Mouse (Mus musculus): ENCODE measurements around the gene Gas6. TPM values are rescaled to one million over a fixed set of nuclear protein-coding genes. Genes with fewer than 3 reads are reported as not detected.

Gene Gas6
- polyA plus RNA-seq, 1 experiment from 2014 or later, result 13.8 TPM

- DNase-seq (ENCODE audit: low spot score), result no peak
- H3K27me3 ChIP-seq (ENCODE audit: insufficient read depth, poor library complexity, severe bottlenecking), result 0 out of 2 replicates have a peak, but pooled peaks cover under 1% of the 10 kb centered on the region
- no peaks in the 10 kb centered on the region for H3K4me1 ChIP-seq
- H3K4me3 ChIP-seq, result no peak overlapping the region
- H3K27ac ChIP-seq, result no peak overlapping the region
- no peaks in the 10 kb centered on the region for H3K36me3 ChIP-seq
- H3K9me3 ChIP-seq, result no peaks in the 10 kb centered on the region
- WGBS, result 82% methylated on average over 3 of the region's 3 CpGs
Observed at GRCm38 (mm10) chr8:13501221-13501620, 6.9 kb upstream of the Gas6 start.

- 46% methylated on average over 11 of the region's 11 CpGs for WGBS
- DNase-seq (ENCODE audit: low spot score), result no peak
Observed at GRCm38 (mm10) chr8:13493011-13493410, 1.3 kb downstream of the Gas6 start.

GRCm38 (mm10) chr8:13492198-13492995, 1.9 kb downstream of the Gas6 start:
- H3K27me3 ChIP-seq (ENCODE audit: insufficient read depth, poor library complexity, severe bottlenecking), result peaks cover 51% of the 10 kb centered on the region
- H3K9me3 ChIP-seq, result no peaks in the 10 kb centered on the region
- peaks cover 48% of the 10 kb centered on the region for H3K4me1 ChIP-seq
- no peak for DNase-seq (ENCODE audit: low spot score)
- 36% methylated on average over 9 of the region's 9 CpGs for WGBS
- H3K27ac ChIP-seq, result no peak overlapping the region
- peak overlapping the region; percentile 70 for H3K4me3 ChIP-seq
- no peaks in the 10 kb centered on the region for H3K36me3 ChIP-seq

More at GRCm38 (mm10) chr8:13493011-13493410, 1.3 kb downstream of the Gas6 start:
- Histone ChIP-seq H3K9me3 (no peaks in the 10 kb centered on the region), H3K4me1 (peaks cover 48% of the 10 kb centered on the region), H3K27ac (no peak overlapping the region), H3K36me3 (no peaks in the 10 kb centered on the region), H3K27me3 (ENCODE audit: insufficient read depth, poor library complexity, severe bottlenecking) (peaks cover 51% of the 10 kb centered on the region), H3K4me3 (peak overlapping the region; percentile 70)

- Histone ChIP-seq H3K27ac (no peak overlapping the region), H3K27me3 (ENCODE audit: insufficient read depth, poor library complexity, severe bottlenecking) (peaks cover 51% of the 10 kb centered on the region), H3K9me3 (no peaks in the 10 kb centered on the region), H3K36me3 (no peaks in the 10 kb centered on the region), H3K4me3 (no peak overlapping the region), H3K4me1 (peaks cover 50% of the 10 kb centered on the region)
- 78% methylated on average over 14 of the region's 14 CpGs for WGBS
- no peak for DNase-seq (ENCODE audit: low spot score)
Observed at GRCm38 (mm10) chr8:13491491-13492010, 2.7 kb downstream of the Gas6 start.

GRCm38 (mm10) chr8:13489986-13490910, 4.0 kb downstream of the Gas6 start:
- H3K4me1 ChIP-seq, result peaks cover 51% of the 10 kb centered on the region
- no peaks in the 10 kb centered on the region for H3K9me3 ChIP-seq
- no peak for DNase-seq (ENCODE audit: low spot score)
- H3K27ac ChIP-seq, result no peak overlapping the region
- 14% methylated on average over 13 of the region's 13 CpGs for WGBS
- peaks cover 42% of the 10 kb centered on the region for H3K27me3 ChIP-seq (ENCODE audit: insufficient read depth, poor library complexity, severe bottlenecking)
- H3K36me3 ChIP-seq, result no peaks in the 10 kb centered on the region
- H3K4me3 ChIP-seq, result no peak overlapping the region

- Histone ChIP-seq H3K9me3 (no peaks in the 10 kb centered on the region), H3K4me3 (no peak overlapping the region), H3K36me3 (no peaks in the 10 kb centered on the region), H3K27me3 (ENCODE audit: insufficient read depth, poor library complexity, severe bottlenecking) (peaks cover 33% of the 10 kb centered on the region), H3K4me1 (peaks cover 47% of the 10 kb centered on the region), H3K27ac (0 out of 2 replicates have a peak overlapping the region, but pooled peaks have one; percentile 3)
- DNase-seq (ENCODE audit: low spot score), result no peak
- 74% methylated on average over 3 of the region's 3 CpGs for whole genome bisulfite sequencing
Observed at GRCm38 (mm10) chr8:13489351-13489750, 4.9 kb downstream of the Gas6 start.

GRCm38 (mm10) chr8:13483191-13483590, 11.1 kb downstream of the Gas6 start:
- Histone ChIP-seq H3K4me3 (no peak overlapping the region), H3K27me3 (ENCODE audit: insufficient read depth, poor library complexity, severe bottlenecking) (peaks cover 5% of the 10 kb centered on the region; the same call in 1 of the 2 replicates), H3K4me1 (peaks cover 3% of the 10 kb centered on the region; the same call in 1 of the 2 replicates), H3K27ac (no peak overlapping the region), H3K9me3 (no peaks in the 10 kb centered on the region), H3K36me3 (0 out of 2 replicates have a peak, but pooled peaks cover 3% of the 10 kb centered on the region)
- no peak for DNase-seq (ENCODE audit: low spot score)
- WGBS, result 72% methylated on average over 5 of the region's 5 CpGs

- WGBS, result 71% methylated on average over 2 of the region's 2 CpGs
- Histone ChIP-seq H3K4me1 (peaks cover 3% of the 10 kb centered on the region; the same call in 1 of the 2 replicates), H3K4me3 (no peak overlapping the region), H3K9me3 (no peaks in the 10 kb centered on the region), H3K36me3 (0 out of 2 replicates have a peak, but pooled peaks cover 3% of the 10 kb centered on the region), H3K27ac (no peak overlapping the region), H3K27me3 (ENCODE audit: insufficient read depth, poor library complexity, severe bottlenecking) (peaks cover 6% of the 10 kb centered on the region; the same call in 1 of the 2 replicates)
- DNase-seq (ENCODE audit: low spot score), result no peak
Observed at GRCm38 (mm10) chr8:13482101-13482801, 12.0 kb downstream of the Gas6 start.

- Histone ChIP-seq H3K4me3 (no peak overlapping the region), H3K27me3 (ENCODE audit: insufficient read depth, poor library complexity, severe bottlenecking) (peaks cover 6% of the 10 kb centered on the region; the same call in 1 of the 2 replicates), H3K36me3 (0 out of 2 replicates have a peak, but pooled peaks cover 3% of the 10 kb centered on the region), H3K9me3 (no peaks in the 10 kb centered on the region), H3K27ac (no peak overlapping the region), H3K4me1 (peaks cover 1% of the 10 kb centered on the region; the same call in 1 of the 2 replicates)
- no peak for DNase-seq (ENCODE audit: low spot score)
- WGBS, result 80% methylated on average over 3 of the region's 3 CpGs
Observed at GRCm38 (mm10) chr8:13481596-13481995, 12.7 kb downstream of the Gas6 start.

- H3K27ac ChIP-seq, result no peak overlapping the region
- no peaks in the 10 kb centered on the region for H3K9me3 ChIP-seq
- 0 out of 2 replicates have a peak, but pooled peaks cover 3% of the 10 kb centered on the region for H3K36me3 ChIP-seq
- 72% methylated on average over 7 of the region's 7 CpGs for WGBS
- no peak for DNase-seq (ENCODE audit: low spot score)
- no peak overlapping the region for H3K4me3 ChIP-seq
- peaks cover 6% of the 10 kb centered on the region; the same call in 1 of the 2 replicates for H3K27me3 ChIP-seq (ENCODE audit: insufficient read depth, poor library complexity, severe bottlenecking)
- no peaks in the 10 kb centered on the region for H3K4me1 ChIP-seq
Observed at GRCm38 (mm10) chr8:13481089-13481554, 13.2 kb downstream of the Gas6 start.

- H3K27ac ChIP-seq, result no peak overlapping the region
- H3K36me3 ChIP-seq, result 0 out of 2 replicates have a peak, but pooled peaks cover 3% of the 10 kb centered on the region
- H3K4me3 ChIP-seq, result no peak overlapping the region
- H3K4me1 ChIP-seq, result peaks cover 8% of the 10 kb centered on the region; the same call in 1 of the 2 replicates
- H3K9me3 ChIP-seq, result no peaks in the 10 kb centered on the region
- H3K27me3 ChIP-seq (ENCODE audit: insufficient read depth, poor library complexity, severe bottlenecking), result peaks cover 6% of the 10 kb centered on the region; the same call in 1 of the 2 replicates
- DNase-seq (ENCODE audit: low spot score), result no peak
- 52% methylated on average over 9 of the region's 9 CpGs for WGBS
Observed at GRCm38 (mm10) chr8:13475892-13476291, 18.4 kb downstream of the Gas6 start.

GRCm38 (mm10) chr8:13472284-13472683, 22.0 kb downstream of the Gas6 start:
- Histone ChIP-seq H3K4me3 (no peak overlapping the region), H3K27ac (peak overlapping the region; percentile 30; the same call in 1 of the 2 replicates), H3K4me1 (peaks cover 12% of the 10 kb centered on the region), H3K36me3 (peaks cover 4% of the 10 kb centered on the region; the same call in 1 of the 2 replicates), H3K9me3 (no peaks in the 10 kb centered on the region), H3K27me3 (ENCODE audit: insufficient read depth, poor library complexity, severe bottlenecking) (0 out of 2 replicates have a peak, but pooled peaks cover 4% of the 10 kb centered on the region)
- no peak for DNase-seq (ENCODE audit: low spot score)
- 56% methylated on average over 7 of the region's 7 CpGs for WGBS

Data from heart, embryonic 10.5 days (tissue).